In the genomic region with DNA sequence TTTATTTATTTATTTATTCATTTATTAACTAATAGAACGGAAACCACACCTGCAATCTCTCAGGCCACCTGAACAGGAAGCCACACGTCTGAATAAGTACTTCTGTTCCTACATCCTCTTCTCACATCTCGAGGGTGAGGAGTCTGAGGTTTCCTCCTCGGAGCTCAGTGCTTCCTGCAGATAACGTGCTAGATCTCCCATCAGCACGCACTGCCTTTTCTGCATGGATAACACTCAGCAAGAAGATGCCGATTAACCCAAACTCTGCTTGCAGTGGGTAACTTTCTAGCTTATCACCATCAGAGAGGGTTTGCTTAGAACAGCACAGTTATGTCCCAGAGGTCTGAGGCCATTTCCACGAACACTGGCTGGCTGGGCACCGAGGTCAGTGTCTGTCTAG, we compare ENCODE assay signal across 12 mouse cellular contexts. TPM values are rescaled to one million over a fixed set of nuclear protein-coding genes. Genes with fewer than 3 reads are reported as not detected.
A peak's percentile ranks its signal among the peaks of the same experiment; 100 is the strongest.
DNase-seq lines count a peak whose midpoint lies in the region; ATAC-seq and TF ChIP-seq lines count a peak whose summit lies in the region.
"Had no signal": no experiment of that assay in that cellular context is flagged by ENCODE, and none has a peak within 500 bp of the region (broad histone marks: within the 10 kb centered on the region; RNA-seq: fewer than 3 reads in every experiment).

No protein-coding gene starts in this region.

- no peak overlapping the region for H3K4me3 ChIP-seq in intestine, embryonic 14.5 days (ENCODE audit: low read depth, low read length)
- no peak overlapping the region for H3K4me3 ChIP-seq in intestine, embryonic 16.5 days (ENCODE audit: low read length)
- H3K4me3 ChIP-seq in MEL (ENCODE audit: control insufficient read depth in 1 of 2, insufficient read depth in 1 of 2, low read depth in 2 of 2, low read length in 2 of 2) = peak overlapping the region in 1 of 2 experiments; percentile 68; a peak in 2 of 4 replicates
- H3K4me3 ChIP-seq in forebrain, embryonic 11.5 days (ENCODE audit: low read depth, low read length) = no peak overlapping the region
- H3K4me3 ChIP-seq in forebrain, embryonic 15.5 days = no peak overlapping the region
- H3K4me3 ChIP-seq in forebrain, postnatal 0 days (ENCODE audit: low read depth, low read length) = no peak overlapping the region
- H3K4me3 ChIP-seq: embryonic facial prominence, embryonic 10.5 days; gastrocnemius, adult 2 months; hindbrain, embryonic 15.5 days had no signal

- H3K9ac ChIP-seq in intestine, embryonic 14.5 days (ENCODE audit: low read length) = no peak overlapping the region
- H3K9ac ChIP-seq in intestine, embryonic 16.5 days (ENCODE audit: low read depth, low read length) = no peak overlapping the region
- no peak overlapping the region for H3K9ac ChIP-seq in MEL (ENCODE audit: control insufficient read depth, low read depth, low read length, poor library complexity, severe bottlenecking)
- H3K9ac ChIP-seq in forebrain, embryonic 11.5 days (ENCODE audit: low read length) = no peak overlapping the region
- no peak overlapping the region for H3K9ac ChIP-seq in forebrain, embryonic 15.5 days (replicated peaks)
- no peak overlapping the region for H3K9ac ChIP-seq in forebrain, postnatal 0 days
- H3K9ac ChIP-seq: hindbrain, embryonic 15.5 days had no signal

- TF ChIP-seq RAD21 in MEL (IDR thresholded peaks at IDR 0.05; ENCODE audit: low read depth, low read length) = no peak

- ATAC-seq in intestine, embryonic 14.5 days (replicated peaks; ENCODE audit: low FRiP score, low TSS enrichment, low read depth) = no peak
- no peak for ATAC-seq in intestine, embryonic 16.5 days
- ATAC-seq in forebrain, embryonic 11.5 days (replicated peaks; ENCODE audit: low FRiP score) = no peak
- no peak for ATAC-seq in forebrain, embryonic 15.5 days (replicated peaks)
- ATAC-seq in forebrain, postnatal 0 days = no peak

- H3K4me2 ChIP-seq in intestine, embryonic 14.5 days (ENCODE audit: low read length) = no peak overlapping the region
- no peak overlapping the region for H3K4me2 ChIP-seq in intestine, embryonic 16.5 days (ENCODE audit: low read depth, low read length)
- H3K4me2 ChIP-seq in forebrain, embryonic 11.5 days (ENCODE audit: low read depth, low read length, severe bottlenecking) = no peak overlapping the region
- H3K4me2 ChIP-seq in forebrain, embryonic 15.5 days (replicated peaks) = no peak overlapping the region
- H3K4me2 ChIP-seq in forebrain, postnatal 0 days (ENCODE audit: low read depth) = no peak overlapping the region
- H3K4me2 ChIP-seq: hindbrain, embryonic 15.5 days had no signal

- H3K27ac ChIP-seq in intestine, embryonic 14.5 days (ENCODE audit: low read depth) = no peak overlapping the region
- H3K27ac ChIP-seq in intestine, embryonic 16.5 days (ENCODE audit: low read length) = no peak overlapping the region
- H3K27ac ChIP-seq in MEL (ENCODE audit: control insufficient read depth, low read depth, low read length) = peak overlapping the region; percentile 76
- no peak overlapping the region for H3K27ac ChIP-seq in forebrain, embryonic 11.5 days (ENCODE audit: low read depth, low read length)
- no peak overlapping the region for H3K27ac ChIP-seq in forebrain, embryonic 15.5 days (replicated peaks)
- H3K27ac ChIP-seq in forebrain, postnatal 0 days (ENCODE audit: low read depth, low read length) = no peak overlapping the region
- H3K27ac ChIP-seq: embryonic facial prominence, embryonic 10.5 days; gastrocnemius, adult 2 months; hindbrain, embryonic 15.5 days had no signal

- no peaks in the 10 kb centered on the region for H3K79me2 ChIP-seq in MEL (ENCODE audit: control insufficient read depth, insufficient read depth, low read length, poor library complexity)

- H3K36me3 ChIP-seq in intestine, embryonic 14.5 days (ENCODE audit: control insufficient read depth, insufficient read depth, low read length) = no peaks in the 10 kb centered on the region
- no peaks in the 10 kb centered on the region for H3K36me3 ChIP-seq in intestine, embryonic 16.5 days (ENCODE audit: control insufficient read depth, insufficient read depth, low read length)
- H3K36me3 ChIP-seq in MEL (ENCODE audit: control insufficient read depth in 1 of 2, insufficient read depth in 2 of 2, low read length in 2 of 2) = peaks cover 0 to 26% of the 10 kb centered on the region in 2 experiments; a peak in 2 of 4 replicates
- H3K36me3 ChIP-seq in forebrain, embryonic 11.5 days (ENCODE audit: control insufficient read depth, insufficient read depth, low read length) = no peaks in the 10 kb centered on the region
- no peaks in the 10 kb centered on the region for H3K36me3 ChIP-seq in forebrain, embryonic 15.5 days
- H3K36me3 ChIP-seq in forebrain, postnatal 0 days (ENCODE audit: insufficient read depth) = no peaks in the 10 kb centered on the region
- H3K36me3 ChIP-seq: embryonic facial prominence, embryonic 10.5 days; hindbrain, embryonic 15.5 days had no signal

- TF ChIP-seq EP300 in MEL (IDR thresholded peaks at IDR 0.05; ENCODE audit: low read depth in 1 of 2, low read length in 2 of 2) = peak; percentile 100

- H3K27me3 ChIP-seq in intestine, embryonic 14.5 days (replicated peaks; ENCODE audit: control insufficient read depth, insufficient read depth, low read length) = no peaks in the 10 kb centered on the region
- H3K27me3 ChIP-seq in intestine, embryonic 16.5 days (replicated peaks; ENCODE audit: control insufficient read depth, insufficient read depth, low read length) = no peaks in the 10 kb centered on the region
- no peaks in the 10 kb centered on the region for H3K27me3 ChIP-seq in MEL (ENCODE audit: control insufficient read depth in 1 of 2, insufficient read depth in 2 of 2, low read length in 2 of 2)
- no peaks in the 10 kb centered on the region for H3K27me3 ChIP-seq in forebrain, embryonic 11.5 days (ENCODE audit: control insufficient read depth, insufficient read depth, low read length)
- no peaks in the 10 kb centered on the region for H3K27me3 ChIP-seq in forebrain, embryonic 15.5 days
- no peaks in the 10 kb centered on the region for H3K27me3 ChIP-seq in forebrain, postnatal 0 days (ENCODE audit: insufficient read depth, low read length)
- H3K27me3 ChIP-seq: hindbrain, embryonic 15.5 days had no signal

- 68% methylated on average over 9 of the region's 9 CpGs for WGBS in intestine, embryonic 14.5 days
- 70% methylated on average over 9 of the region's 9 CpGs for WGBS in intestine, embryonic 16.5 days
- WGBS in forebrain, embryonic 11.5 days = 82% methylated on average over 9 of the region's 9 CpGs
- 89% methylated on average over 9 of the region's 9 CpGs for WGBS in forebrain, embryonic 15.5 days
- WGBS in forebrain, postnatal 0 days = 85% methylated on average over 9 of the region's 9 CpGs

- no peak for TF ChIP-seq CTCF in MEL (IDR thresholded peaks at IDR 0.05 in 2 of 3, conservative IDR thresholded peaks at IDR 0.05 in 1 of 3; ENCODE audit: control insufficient read depth in 1 of 3, insufficient read depth in 1 of 3, low read depth in 2 of 3, low read length in 3 of 3, poor library complexity in 1 of 3, severe bottlenecking in 1 of 3)
- TF ChIP-seq CTCF in forebrain, postnatal 0 days (IDR thresholded peaks at IDR 0.05; ENCODE audit: low read depth) = no peak

- DNase-seq in intestine, embryonic 14.5 days (ENCODE audit: low spot score) = peak; percentile 29
- peak; percentile 93 for DNase-seq in MEL (ENCODE audit: low read depth, low spot score)
- peak; percentile 13 to 44 for DNase-seq in kidney, postnatal 25 days
- DNase-seq in natural killer cell, adult 2 months (ENCODE audit: low spot score in 2 of 2) = peak; percentile 69
- DNase-seq in forebrain, embryonic 11.5 days (ENCODE audit: low spot score) = no peak
- DNase-seq in forebrain, postnatal 0 days = no peak
- DNase-seq: adrenal gland, postnatal 14 days; gastrocnemius, adult 2 months had no signal

- H3K4me1 ChIP-seq in intestine, embryonic 14.5 days (replicated peaks; ENCODE audit: control insufficient read depth, insufficient read depth, low read length) = peaks cover 10% of the 10 kb centered on the region; the same call in 1 of the 2 replicates
- H3K4me1 ChIP-seq in intestine, embryonic 16.5 days (ENCODE audit: control insufficient read depth, insufficient read depth, low read length) = 0 out of 2 replicates have a peak, but pooled peaks cover 8% of the 10 kb centered on the region
- H3K4me1 ChIP-seq in MEL (ENCODE audit: control insufficient read depth in 1 of 2, insufficient read depth in 2 of 2, low read length in 2 of 2) = peaks cover 13 to 18% of the 10 kb centered on the region in 2 experiments
- no peaks in the 10 kb centered on the region for H3K4me1 ChIP-seq in forebrain, embryonic 11.5 days (replicated peaks; ENCODE audit: control insufficient read depth, insufficient read depth, low read length)
- no peaks in the 10 kb centered on the region for H3K4me1 ChIP-seq in forebrain, embryonic 15.5 days
- no peaks in the 10 kb centered on the region for H3K4me1 ChIP-seq in forebrain, postnatal 0 days (ENCODE audit: insufficient read depth)
- H3K4me1 ChIP-seq: hindbrain, embryonic 15.5 days had no signal

- H3K9me3 ChIP-seq in intestine, embryonic 14.5 days (ENCODE audit: control insufficient read depth, low read length) = no peaks in the 10 kb centered on the region
- no peaks in the 10 kb centered on the region for H3K9me3 ChIP-seq in intestine, embryonic 16.5 days (ENCODE audit: control insufficient read depth, low read length)
- no peaks in the 10 kb centered on the region for H3K9me3 ChIP-seq in MEL (replicated peaks; ENCODE audit: insufficient read depth, low read length)
- no peaks in the 10 kb centered on the region for H3K9me3 ChIP-seq in forebrain, embryonic 11.5 days (ENCODE audit: control insufficient read depth, low read length)
- no peaks in the 10 kb centered on the region for H3K9me3 ChIP-seq in forebrain, embryonic 15.5 days
- H3K9me3 ChIP-seq in forebrain, postnatal 0 days (ENCODE audit: low read length) = no peaks in the 10 kb centered on the region
- H3K9me3 ChIP-seq: embryonic facial prominence, embryonic 10.5 days; hindbrain, embryonic 15.5 days had no signal

- TF ChIP-seq POLR2A in MEL (IDR thresholded peaks at IDR 0.05; ENCODE audit: control insufficient read depth in 1 of 2, insufficient read depth in 1 of 2, low read depth in 1 of 2, low read length in 2 of 2, poor library complexity in 1 of 2) = no peak; a peak in 1 of 4 replicates

TF ChIP-seq in MEL, 35 proteins besides CTCF, POLR2A, EP300 and RAD21 (continues in another document):
- peak; percentile 94 for TF ChIP-seq SIN3A (IDR thresholded peaks at IDR 0.05; ENCODE audit: low read length)

RNA-seq across cellular contexts. Expression of gene Rcbtb2, which starts 0.9 kb away (rescaled TPM):
- 89.3 and 105 TPM in 2 replicates for polyA plus RNA-seq in intestine, embryonic 14.5 days (2014; fragmentation: Nextera tagmentation; extraction: Ambion mirVana)
- 55.5 and 62.2 TPM in 2 replicates for polyA plus RNA-seq in intestine, embryonic 16.5 days (2015; fragmentation: Nextera tagmentation; extraction: Ambion mirVana)
- 5.4 and 8.6 TPM in 2 replicates for total RNA-seq in MEL (2012; rRNA removed)
- 10 to 100 TPM in 1 of 2 experiments, not detected in 1; 13.8 TPM for polyA plus RNA-seq in MEL (2012; ENCODE audit: insufficient read depth in 1 of 2, insufficient read length in 2 of 2, low read depth in 1 of 2, low replicate concordance in 2 of 2, missing spikeins in 1 of 2)
- 142 and 160 TPM in 2 replicates for polyA plus RNA-seq in forebrain, embryonic 11.5 days (2014; fragmentation: Nextera tagmentation; extraction: Ambion mirVana)
- 87.5 and 90.8 TPM in 2 replicates for polyA plus RNA-seq in forebrain, embryonic 15.5 days (2015; fragmentation: Nextera tagmentation; extraction: Ambion mirVana)
- 63.9 and 79.9 TPM in 2 replicates for total RNA-seq in forebrain, postnatal 0 days (2014; rRNA removed)
- 39.1 and 48.9 TPM in 2 replicates for polyA plus RNA-seq in forebrain, postnatal 0 days (2015; fragmentation: Nextera tagmentation; extraction: Ambion mirVana)

Comparison
In these comparisons a context has a peak if more than half of its experiments do, and no peak if none do; other contexts are left out.
1. DNase-seq: peak in intestine, embryonic 14.5 days (single experiment), MEL (single experiment), kidney, postnatal 25 days (2 of 2) and natural killer cell, adult 2 months (2 of 2); none in forebrain, embryonic 11.5 days (single experiment) and forebrain, postnatal 0 days (single experiment).